Mouse (Mus musculus) MN1 (cell line): ENCODE data around the gene C2cd2.
"Not testable (repeated sequence)": the region's sequence is repeated elsewhere in the genome, so short reads cannot be mapped to it uniquely, and the experiment has no call there.

ENCODE experiments used
- DNase-seq: peaks from one replicate; pipeline ENCODE4 v3.0.0-alpha.2; 2016; ENCODE audit warnings: low spot score

The C2cd2 gene

GRCm38 (mm10) chr16:97962151-97962948, at the start of gene C2cd2, which contains the start of gene Zbtb21:
Gene C2cd2, minus strand, starts transcription at chr16:97962598.
Gene Zbtb21, minus strand, starts transcription at chr16:97962622.
- DNase-seq = peak; percentile 99

GRCm38 (mm10) chr16:97997383-97997731, 35.0 kb upstream of the C2cd2 start:
- DNase-seq = not testable (repeated sequence)

GRCm38 (mm10) chr16:97996616-97997382, 34.4 kb upstream of the C2cd2 start, which contains the start of gene B230307C23Rik:
Gene B230307C23Rik, plus strand, starts transcription at chr16:97997315.
- DNase-seq = peak; percentile 91

DNA sequence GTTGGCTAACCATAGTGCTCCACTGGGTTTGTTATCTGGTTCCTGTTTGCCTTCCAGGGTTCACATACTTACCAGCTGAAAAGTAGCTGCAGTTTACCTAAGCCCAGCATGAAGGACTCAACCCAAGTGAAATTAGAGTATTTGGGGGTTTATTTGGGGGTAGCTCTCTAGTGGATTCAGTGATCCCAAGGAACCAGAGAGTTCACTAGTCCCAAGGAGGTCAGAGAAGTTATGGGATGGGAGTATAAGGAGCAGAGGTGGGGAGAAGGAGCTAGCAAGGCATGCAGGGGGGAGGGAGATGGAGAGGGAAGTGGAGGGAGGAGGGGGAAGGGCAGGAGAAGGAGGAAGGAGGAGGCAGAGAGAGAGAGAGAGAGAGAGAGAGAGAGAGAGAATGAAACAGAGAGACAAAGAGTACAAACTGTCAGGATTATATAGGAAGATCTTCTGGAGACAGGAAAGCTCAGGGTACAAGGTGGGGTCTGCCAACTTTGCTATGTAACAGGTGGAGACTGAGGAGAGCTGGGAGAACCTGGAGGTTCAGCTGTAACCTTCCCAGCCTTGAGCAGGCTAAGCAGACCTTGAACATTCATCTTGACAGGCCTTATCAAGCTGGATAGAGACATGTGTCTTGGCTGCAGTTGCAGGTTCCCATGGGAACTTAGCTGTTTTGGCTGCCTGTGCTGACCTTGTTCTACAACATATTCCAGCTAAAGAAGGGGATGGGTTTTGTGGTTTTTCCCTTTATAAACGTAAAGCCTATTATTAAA, 33.6 kb upstream of the C2cd2 start:
- peak; percentile 52 for DNase-seq

- not testable (repeated sequence) for DNase-seq
These were observed 30.1 kb upstream of the C2cd2 start for GRCm38 (mm10) chr16:97992477-97992876.

DNA sequence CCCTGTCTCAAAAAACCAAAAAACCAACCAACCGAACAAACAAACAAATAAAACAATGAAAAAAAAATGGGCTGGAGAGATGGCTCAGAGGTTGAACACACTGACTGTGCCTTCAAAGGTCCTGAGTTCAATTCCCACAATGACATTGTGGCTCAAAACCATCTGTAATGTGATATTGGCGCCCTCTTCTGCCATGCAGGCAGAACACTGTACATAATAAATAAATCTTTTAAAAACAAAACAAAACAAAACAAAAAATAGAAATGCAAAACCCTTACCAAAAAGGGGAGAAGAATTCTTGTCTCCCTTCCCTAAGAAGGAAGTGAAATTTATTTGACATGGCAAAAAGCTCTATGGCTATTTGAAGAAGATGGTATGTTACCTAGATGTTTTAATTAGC, 29.1 kb upstream of the C2cd2 start:
- no peak for DNase-seq

DNA sequence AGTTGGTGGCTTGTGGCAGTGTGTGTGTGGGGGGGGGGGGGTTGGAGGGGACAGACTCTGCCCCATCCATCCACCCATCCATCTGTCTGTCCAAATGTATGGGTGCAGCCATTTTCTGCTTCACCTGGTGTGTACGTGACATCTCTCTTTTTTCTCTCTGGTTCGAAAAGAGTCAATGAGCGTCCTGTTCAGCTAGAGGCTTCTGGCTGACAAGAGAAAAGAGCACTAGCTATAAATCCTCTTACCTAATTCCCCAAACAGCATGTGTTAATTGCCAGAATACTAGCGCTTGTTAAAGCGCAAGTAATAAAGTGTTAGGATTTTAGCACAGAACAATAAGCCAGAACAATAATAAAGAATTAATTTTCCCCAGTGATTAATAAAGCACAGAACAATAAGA, 22.2 kb upstream of the C2cd2 start:
- DNase-seq = no peak

- DNase-seq = no peak
These were observed 19.0 kb upstream of the C2cd2 start for GRCm38 (mm10) chr16:97981362-97981761.

DNA sequence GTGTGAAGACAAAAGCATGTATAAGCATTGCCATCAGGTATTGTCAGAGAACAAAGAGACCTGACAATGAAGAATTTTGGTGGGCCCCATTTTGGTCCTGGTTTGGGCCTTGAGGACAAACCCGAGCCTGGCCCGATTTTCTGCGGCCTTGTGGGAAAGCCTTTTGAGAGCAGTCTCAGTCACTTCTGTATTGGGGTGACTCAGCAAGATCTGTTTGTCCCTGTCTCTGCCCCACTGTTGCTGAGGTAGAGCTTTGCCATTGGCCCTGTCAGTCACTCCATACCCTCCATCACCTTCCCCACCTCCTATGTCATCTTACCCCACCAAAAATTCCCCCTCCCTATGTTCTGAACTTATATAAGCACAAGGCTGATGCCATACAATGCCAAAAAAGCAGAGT, 15.3 kb upstream of the C2cd2 start:
- DNase-seq = no peak

GRCm38 (mm10) chr16:97977277-97977676, 14.9 kb upstream of the C2cd2 start:
- no peak for DNase-seq

- DNase-seq = no peak
These were observed 1.6 kb upstream of the C2cd2 start for GRCm38 (mm10) chr16:97963956-97964540.

GRCm38 (mm10) chr16:97961381-97962150, 832 bp downstream of the C2cd2 start:
- peak; percentile 41 for DNase-seq

DNA sequence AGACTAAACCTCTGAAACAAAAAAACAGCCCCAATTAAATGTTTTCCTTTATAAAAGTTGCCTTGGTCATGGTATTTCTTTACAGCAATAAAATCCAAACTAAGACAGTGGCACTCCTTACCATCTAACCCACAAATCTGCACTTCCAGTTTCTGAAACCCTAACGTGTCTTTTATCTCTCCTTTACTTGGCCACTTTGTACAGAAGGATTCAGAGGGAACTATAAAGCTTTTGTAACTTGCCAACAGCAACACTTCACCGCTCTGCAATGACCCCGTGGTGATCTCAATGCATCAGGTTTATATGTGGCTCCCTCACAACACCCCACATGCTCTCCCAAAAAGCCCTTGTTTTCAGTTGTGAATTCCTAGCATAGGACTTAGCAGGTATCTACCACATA, 2.0 kb downstream of the C2cd2 start:
- DNase-seq = no peak

DNA sequence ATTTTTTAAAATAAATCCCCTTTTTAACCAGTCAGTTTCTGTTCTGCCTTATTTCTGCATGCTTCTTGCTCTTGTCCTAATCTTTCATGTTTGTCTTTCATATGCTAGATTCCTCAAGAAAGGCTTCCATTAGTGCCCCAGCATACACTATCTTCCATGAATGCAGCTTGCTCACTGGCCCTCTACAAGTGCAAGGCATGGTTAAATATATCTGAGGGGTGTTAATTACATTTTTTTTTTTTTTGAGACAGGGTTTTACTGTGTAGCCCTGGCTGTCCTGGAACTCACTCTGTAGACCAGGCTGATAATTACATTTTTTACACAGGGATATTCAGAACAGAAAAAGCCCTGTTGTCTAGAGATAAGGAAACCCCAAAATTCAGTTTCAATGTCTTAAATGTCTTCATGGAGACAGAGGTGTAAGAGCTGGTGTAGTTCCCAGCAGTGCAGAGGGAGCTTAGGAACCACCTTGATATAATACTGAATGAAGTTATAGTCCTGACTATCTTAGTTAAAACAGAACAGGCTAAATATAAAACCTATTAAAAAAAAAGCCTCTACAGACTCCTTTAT, 3.9 kb downstream of the C2cd2 start:
- no peak for DNase-seq

GRCm38 (mm10) chr16:97957626-97958025, 4.8 kb downstream of the C2cd2 start:
- DNase-seq = peak; percentile 32

GRCm38 (mm10) chr16:97956011-97956410, 6.4 kb downstream of the C2cd2 start:
- no peak for DNase-seq

- no peak for DNase-seq
These were observed 9.1 kb downstream of the C2cd2 start for GRCm38 (mm10) chr16:97953300-97953699.

- DNase-seq = no peak
These were observed 9.6 kb downstream of the C2cd2 start for GRCm38 (mm10) chr16:97952801-97953200.

DNA sequence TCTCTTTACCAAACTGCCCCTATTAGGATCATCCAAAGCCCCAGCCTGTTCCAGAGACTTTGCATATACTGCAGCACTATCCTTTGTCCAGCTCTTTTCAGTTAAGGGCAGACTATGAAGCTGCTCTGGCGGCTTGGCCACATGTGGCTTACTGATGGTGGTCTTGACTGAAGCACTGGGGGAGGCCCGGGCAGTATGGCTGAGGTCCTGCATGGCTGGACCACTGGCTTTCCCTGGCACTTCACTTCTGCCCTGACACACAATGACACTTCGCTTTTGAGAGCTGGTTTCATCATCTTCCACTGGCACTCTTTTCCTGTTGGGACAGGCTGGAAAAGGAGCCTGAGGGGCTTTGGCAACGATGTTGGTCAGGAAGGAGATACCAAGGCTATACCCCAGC, 10.0 kb downstream of the C2cd2 start:
- no peak for DNase-seq

DNA sequence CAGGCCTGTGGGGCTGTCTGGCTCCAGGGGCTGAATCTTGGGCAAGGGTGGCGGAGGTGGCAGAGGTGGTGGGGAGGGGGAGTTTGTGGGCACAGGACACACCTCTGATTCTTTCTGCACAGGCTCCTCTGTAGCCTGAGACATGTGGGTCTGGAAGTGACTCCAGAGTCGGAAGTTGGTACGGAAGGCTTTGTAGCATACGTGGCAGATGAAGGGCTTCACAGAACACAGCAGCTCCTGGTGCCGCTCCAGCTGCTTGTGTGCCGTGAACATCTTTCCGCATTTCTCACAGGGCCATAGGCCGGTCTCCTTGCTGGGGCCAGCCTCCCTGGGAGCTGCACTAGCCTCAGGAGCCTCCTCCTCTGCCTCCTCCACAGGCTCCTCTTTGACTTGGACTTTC, 12.3 kb downstream of the C2cd2 start:
- DNase-seq = no peak

DNA sequence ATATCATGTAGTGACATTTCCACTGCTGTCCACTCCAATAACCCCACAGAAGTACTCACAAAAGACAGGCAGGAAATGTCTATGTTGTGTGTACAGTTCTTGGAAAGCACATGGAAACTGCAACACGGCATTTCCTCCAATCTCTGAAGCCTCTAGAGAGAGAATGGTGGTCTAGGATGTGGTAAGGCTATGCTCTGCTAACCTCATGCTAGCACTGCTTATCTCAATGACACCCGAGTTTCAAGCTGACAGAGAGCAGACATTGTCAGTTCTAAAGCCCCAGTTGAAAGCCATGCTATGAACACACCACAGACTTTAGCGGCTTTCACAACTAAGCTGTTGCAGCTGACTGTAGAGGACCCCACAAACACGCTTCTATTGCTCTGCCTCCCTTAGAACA, 13.6 kb downstream of the C2cd2 start:
- DNase-seq = no peak
